Mouse (Mus musculus) ES-Bruce4 (cell line): ENCODE measurements around the gene Mta2.

Experiments used
- CTCF ChIP-seq: IDR thresholded peaks from one replicate; pipeline ENCODE4 v1.8.1; 2011; ENCODE audit warnings: low read depth, low read length
- EP300 ChIP-seq: IDR thresholded peaks from 2 replicates; pipeline ENCODE4 v1.6.1; 2011; ENCODE audit warnings: low read depth, low read length; ENCODE audit not compliant: insufficient read depth
- POLR2A ChIP-seq: IDR thresholded peaks from one replicate; pipeline ENCODE4 v1.8.1; 2011; ENCODE audit warnings: low read length; ENCODE audit not compliant: insufficient read depth

- no peak for TF ChIP-seq CTCF
- TF ChIP-seq POLR2A: no peak
- TF ChIP-seq EP300: no peak
These were observed 11.6 kb upstream of the Mta2 start for GRCm38 (mm10) chr19:8930117-8930516.
